Mouse (Mus musculus) hindbrain, embryonic 11.5 days (tissue): ENCODE measurements around the gene Gsta1. TPM values are rescaled to one million over a fixed set of nuclear protein-coding genes. Genes with fewer than 3 reads are reported as not detected.
"Not testable (repeated sequence)": the region's sequence is repeated elsewhere in the genome, so short reads cannot be mapped to it uniquely, and the experiment has no call there.

Source experiments
- ATAC-seq: fragments of 200-750 bp; cut with Nextera tagmentation; 2 replicates; pipeline ENCODE4 v1.8.0; 2017; ENCODE audit warnings: mild to moderate bottlenecking, moderate TSS enrichment, moderate library complexity; ENCODE audit not compliant: low FRiP score
- DNase-seq: peaks from one replicate; pipeline ENCODE4 v3.0.0-alpha.2; 2015; ENCODE audit warnings: low spot score
- H3K27ac ChIP-seq: fragments of 300-500 bp; sonication (generic); 2 replicates; pipeline ENCODE4 v1.5.1; 2014; ENCODE audit warnings: mild to moderate bottlenecking, low read depth, low read length
- H3K27me3 ChIP-seq: fragments of 300-500 bp; sonication (generic); 2 replicates; pipeline ENCODE4 v1.6.1; 2014; ENCODE audit warnings: mild to moderate bottlenecking, low read length, moderate library complexity, mixed read lengths; ENCODE audit not compliant: control insufficient read depth, insufficient read depth
- H3K36me3 ChIP-seq: fragments of 300-500 bp; sonication (generic); 2 replicates; pipeline ENCODE4 v1.6.1; 2014; ENCODE audit warnings: mild to moderate bottlenecking, low read length, moderate library complexity, mixed read lengths; ENCODE audit not compliant: control insufficient read depth, insufficient read depth
- H3K4me1 ChIP-seq: fragments of 300-500 bp; sonication (generic); replicated peaks from 2 replicates; pipeline ENCODE4 v1.6.1; 2014; ENCODE audit warnings: low read length, mixed read lengths; ENCODE audit not compliant: control insufficient read depth, insufficient read depth
- H3K4me2 ChIP-seq: fragments of 300-500 bp; sonication (generic); replicated peaks from 2 replicates; pipeline ENCODE4 v1.6.1; 2014; ENCODE audit warnings: mild to moderate bottlenecking, low read depth, low read length
- H3K4me3 ChIP-seq: fragments of 300-500 bp; sonication (generic); 2 replicates; pipeline ENCODE4 v1.5.1; 2014; ENCODE audit warnings: low read depth, low read length
- H3K9ac ChIP-seq: fragments of 300-500 bp; sonication (generic); 2 replicates; pipeline ENCODE4 v1.6.1; 2014; ENCODE audit warnings: low read depth, low read length
- H3K9me3 ChIP-seq: fragments of 300-500 bp; sonication (generic); 2 replicates; pipeline ENCODE4 v1.6.1; 2016; ENCODE audit warnings: low read length; ENCODE audit not compliant: control insufficient read depth
- WGBS: fragments of 180-500 bp; shearing (Covaris S2); extraction: QIAGEN DNeasy Blood & Tissue Kit; methylation state at CpG from one replicate; pipeline ENCODE4 v1.1.7; 2014; 5-methylcytosine and 5-hydroxymethylcytosine counted together
- polyA plus RNA-seq: library from polyadenylated mRNA; unstranded; fragments of >200 nt; fragmentation: Nextera tagmentation; extraction: Ambion mirVana; gene quantifications from 2 replicates; pipeline ENCODE4 v1.2.1, GENCODE M21; 2014

The Gsta1 gene
- polyA plus RNA-seq, 1 experiment from 2014 or later: not detected

DNA sequence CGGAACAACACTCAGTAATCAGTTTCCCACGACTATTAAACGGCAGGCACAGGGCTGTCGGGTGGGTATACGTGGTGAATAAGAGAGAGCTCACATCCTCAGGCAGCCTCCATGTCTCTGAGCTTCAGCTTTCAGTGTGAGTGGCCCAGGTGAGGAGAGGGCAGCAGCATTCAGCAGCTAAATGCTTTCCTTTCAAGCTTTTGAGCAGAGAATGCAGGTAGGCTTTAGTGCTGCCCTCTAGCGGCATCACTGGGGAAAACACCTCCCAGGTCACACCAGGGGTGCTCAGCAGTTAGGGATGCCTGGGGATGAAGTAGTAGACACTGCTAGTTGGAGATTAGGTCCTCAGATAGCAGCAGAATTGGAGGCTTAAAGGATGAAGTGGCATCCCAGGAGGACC, 29.2 kb downstream of the Gsta1 start:
- H3K27ac ChIP-seq, H3K36me3 ChIP-seq, H3K4me2 ChIP-seq, H3K27me3 ChIP-seq, H3K4me1 ChIP-seq, H3K9me3 ChIP-seq, H3K4me3 ChIP-seq, H3K9ac ChIP-seq, DNase-seq, ATAC-seq: not testable (repeated sequence)
- 0% methylated on average over 1 of the region's 6 CpGs for WGBS

DNA sequence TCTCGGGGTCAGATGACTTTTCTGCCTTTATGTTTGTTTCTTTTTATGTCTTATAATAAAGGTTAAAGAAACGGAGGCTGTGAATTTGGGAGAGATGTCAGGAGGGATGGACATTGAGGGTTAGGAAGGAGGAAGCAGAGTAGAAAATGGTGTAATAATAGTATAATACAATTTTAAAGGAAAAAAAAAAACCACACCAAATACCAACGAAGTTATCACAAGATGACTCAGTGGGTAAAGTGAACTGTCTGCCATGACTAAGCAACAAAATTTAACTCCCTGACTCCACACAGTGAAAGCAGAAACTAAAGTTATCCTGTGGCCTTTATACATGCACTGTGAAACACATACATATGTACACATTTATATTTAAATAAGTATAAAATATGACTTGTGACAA, 40.5 kb downstream of the Gsta1 start:
- not testable (repeated sequence) for H3K27me3 ChIP-seq, H3K27ac ChIP-seq, H3K4me3 ChIP-seq, H3K4me2 ChIP-seq, H3K36me3 ChIP-seq, H3K4me1 ChIP-seq, H3K9ac ChIP-seq, H3K9me3 ChIP-seq, ATAC-seq, DNase-seq
- 83% methylated on average over 3 of the region's 3 CpGs for WGBS

DNA sequence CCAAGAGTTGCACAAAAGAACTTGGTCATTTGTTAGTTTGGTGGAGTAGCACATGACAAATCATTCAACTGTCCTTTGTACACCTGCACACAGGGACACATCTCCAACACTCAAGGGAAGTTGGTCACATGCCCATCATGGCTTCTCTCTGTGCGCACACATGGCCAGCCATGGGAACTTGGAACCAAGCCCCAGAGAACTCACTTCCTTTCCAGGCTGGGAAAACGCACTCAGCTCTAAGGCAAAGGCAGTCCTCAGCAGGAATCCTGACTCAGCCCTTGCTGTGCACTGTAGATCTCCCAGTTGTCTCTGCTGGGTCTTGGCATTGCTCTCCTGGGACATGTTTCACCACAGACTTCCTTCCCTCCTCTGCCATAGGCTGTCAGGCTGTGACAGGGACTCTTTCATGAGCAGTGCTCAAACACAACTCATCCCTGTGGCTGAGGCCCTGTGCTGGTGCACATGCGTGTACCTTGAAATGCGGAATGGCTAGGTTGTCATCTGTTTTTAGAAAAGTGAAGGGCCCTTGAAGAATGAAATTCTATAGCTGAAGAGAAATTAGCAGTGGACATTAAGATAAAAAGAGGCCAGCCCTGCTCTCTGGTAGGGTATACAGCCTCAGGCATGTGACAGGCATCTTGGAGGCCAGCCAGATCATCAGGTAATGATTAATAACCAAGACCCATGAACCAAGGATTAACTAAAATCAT, 51.7 kb downstream of the Gsta1 start:
- not testable (repeated sequence) for H3K4me2 ChIP-seq, H3K27ac ChIP-seq, ATAC-seq, H3K9ac ChIP-seq, DNase-seq, H3K27me3 ChIP-seq, H3K4me3 ChIP-seq, H3K4me1 ChIP-seq, H3K36me3 ChIP-seq, H3K9me3 ChIP-seq
- 81% methylated on average over 4 of the region's 4 CpGs for WGBS

DNA sequence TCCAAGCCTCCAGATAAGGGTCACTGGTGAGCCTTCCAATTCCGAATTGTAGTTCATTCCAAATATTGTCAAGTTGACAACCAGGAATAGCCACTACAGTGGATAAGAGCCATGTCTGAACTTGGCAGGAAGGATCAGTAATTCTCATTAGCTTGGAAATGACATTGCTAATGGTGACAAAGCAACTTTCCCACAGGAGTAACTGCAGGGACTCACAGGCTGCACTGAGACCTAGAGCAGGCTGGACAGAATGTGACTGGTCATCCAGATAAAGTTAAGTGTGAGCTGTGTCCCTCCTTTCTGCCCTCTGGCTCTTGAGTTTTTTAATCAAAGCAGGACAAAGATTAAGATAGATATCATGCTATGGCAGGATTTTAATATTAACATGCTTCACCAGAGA, 58.6 kb downstream of the Gsta1 start:
- DNase-seq, H3K9ac ChIP-seq, H3K4me1 ChIP-seq, H3K27ac ChIP-seq, H3K4me2 ChIP-seq, ATAC-seq, H3K4me3 ChIP-seq, H3K36me3 ChIP-seq, H3K9me3 ChIP-seq, H3K27me3 ChIP-seq: not testable (repeated sequence)
- WGBS: 89% methylated on average over 1 of the region's 1 CpGs

DNA sequence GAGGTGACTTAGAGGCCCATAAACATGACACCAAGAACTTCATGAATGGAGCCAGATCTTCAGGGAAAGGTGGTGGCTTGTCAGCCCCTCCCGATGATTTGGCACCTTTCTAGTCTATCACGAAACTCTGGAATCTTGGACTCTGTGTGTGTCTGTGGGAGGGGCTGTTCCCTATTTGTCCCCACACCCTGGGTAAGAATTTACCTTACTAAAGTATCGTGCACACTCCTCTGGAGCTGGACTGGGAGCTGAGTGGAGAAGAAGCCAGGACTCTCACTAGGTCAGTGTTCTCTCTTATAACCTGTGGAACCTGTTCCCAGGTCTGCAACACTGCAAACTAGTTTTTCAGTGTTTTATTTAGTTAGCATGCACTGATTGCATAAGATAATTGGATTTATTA, 59.3 kb downstream of the Gsta1 start, which contains the start of gene Gm10639:
Gm10639 (plus strand) TSS at position 201 of the 400 bp plus-strand sequence.
- H3K27me3 ChIP-seq, H3K4me3 ChIP-seq, H3K9me3 ChIP-seq, H3K36me3 ChIP-seq, DNase-seq, H3K27ac ChIP-seq, H3K9ac ChIP-seq, H3K4me1 ChIP-seq, H3K4me2 ChIP-seq, ATAC-seq: not testable (repeated sequence)
- WGBS: 78% methylated on average over 3 of the region's 3 CpGs

Other genes starting within 250 kb of the Gsta1 start
- 0.10 TPM in 1 of 2 replicates, not detected in the other for gene Gcm1, start 178.7 kb upstream of the Gsta1 start, polyA plus RNA-seq
- gene Fbxo9, start 121.6 kb upstream of the Gsta1 start, polyA plus RNA-seq: 35.5 and 36.9 TPM in 2 replicates
- gene Ick, start 121.5 kb upstream of the Gsta1 start, polyA plus RNA-seq: 36.4 and 39.3 TPM in 2 replicates
- 44.0 and 46.4 TPM in 2 replicates for gene Gsta4, start 47.9 kb upstream of the Gsta1 start, polyA plus RNA-seq
- not detected in 2 replicates for gene Gm3776, start 26.5 kb downstream of the Gsta1 start, polyA plus RNA-seq
- gene Gm10639, start 59.3 kb downstream of the Gsta1 start, polyA plus RNA-seq: not detected in 2 replicates
- gene Omt2a, start 84.1 kb downstream of the Gsta1 start, polyA plus RNA-seq: not detected in 2 replicates
- gene Omt2b, start 96.9 kb downstream of the Gsta1 start, polyA plus RNA-seq: not detected in 2 replicates
- gene Gsta2, start 125.1 kb downstream of the Gsta1 start, polyA plus RNA-seq: not detected in 2 replicates
- 0.35 and 0.79 TPM in 2 replicates for gene Dppa5a, start 137.5 kb downstream of the Gsta1 start, polyA plus RNA-seq
- 2.9 and 3.3 TPM in 2 replicates for gene Ooep, start 148.1 kb downstream of the Gsta1 start, polyA plus RNA-seq
- gene Ddx43, start 165.1 kb downstream of the Gsta1 start, polyA plus RNA-seq: 0.14 and 0.40 TPM in 2 replicates
- gene Cgas, start 212.6 kb downstream of the Gsta1 start, polyA plus RNA-seq: 0.35 and 0.79 TPM in 2 replicates
- 26.1 and 26.7 TPM in 2 replicates for gene Mto1, start 217.6 kb downstream of the Gsta1 start, polyA plus RNA-seq
- 0.28 and 0.48 TPM in 2 replicates for gene Gm17324, start 218.1 kb downstream of the Gsta1 start, polyA plus RNA-seq